Mouse (Mus musculus): ENCODE results near the gene Polr3a. TPM values are rescaled to one million over a fixed set of nuclear protein-coding genes. Genes with fewer than 3 reads are reported as not detected.

Gene Polr3a
- total and polyA plus RNA-seq, 2 experiments from 2014 or later = 13.4 to 29.9 TPM

DNA sequence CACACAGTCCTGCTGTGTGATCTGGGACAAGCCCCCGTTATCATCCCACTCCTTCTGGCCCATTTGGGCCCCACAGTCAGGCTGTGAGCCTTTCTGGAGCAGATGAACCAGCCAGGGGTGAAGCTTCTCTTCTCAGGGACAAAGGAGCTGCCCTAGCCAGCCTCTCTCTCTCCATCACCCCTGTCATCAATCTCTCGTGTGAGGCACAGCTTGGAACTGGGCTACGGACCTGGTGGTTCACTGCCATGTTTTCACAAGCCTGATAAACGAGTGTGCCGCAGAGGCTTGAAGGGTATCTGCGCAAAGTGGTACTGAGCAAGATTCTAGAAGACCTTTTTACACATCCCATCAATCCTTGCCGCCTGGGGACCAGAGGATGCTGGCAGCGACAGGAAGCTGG is 34.7 kb upstream of the Polr3a start:
- H3K27me3 ChIP-seq (ENCODE audit: insufficient read depth, low read length) = no peaks in the 10 kb centered on the region
- H3K9me3 ChIP-seq (ENCODE audit: low read length) = no peaks in the 10 kb centered on the region
- ATAC-seq = no peak
- no peak overlapping the region for H3K4me3 ChIP-seq (ENCODE audit: low read depth, low read length)
- no peak overlapping the region for H3K9ac ChIP-seq
- TF ChIP-seq CTCF (IDR thresholded peaks at IDR 0.05; ENCODE audit: low read depth) = no peak
- no peak overlapping the region for H3K27ac ChIP-seq (ENCODE audit: low read depth, low read length)
- WGBS = 78% methylated on average over 8 of the region's 8 CpGs
- H3K36me3 ChIP-seq (ENCODE audit: insufficient read depth) = no peaks in the 10 kb centered on the region
- H3K4me1 ChIP-seq (ENCODE audit: insufficient read depth) = peaks cover 6% of the 10 kb centered on the region; the same call in 1 of the 2 replicates
- no peak for DNase-seq
- H3K4me2 ChIP-seq (ENCODE audit: low read depth) = no peak overlapping the region

DNA sequence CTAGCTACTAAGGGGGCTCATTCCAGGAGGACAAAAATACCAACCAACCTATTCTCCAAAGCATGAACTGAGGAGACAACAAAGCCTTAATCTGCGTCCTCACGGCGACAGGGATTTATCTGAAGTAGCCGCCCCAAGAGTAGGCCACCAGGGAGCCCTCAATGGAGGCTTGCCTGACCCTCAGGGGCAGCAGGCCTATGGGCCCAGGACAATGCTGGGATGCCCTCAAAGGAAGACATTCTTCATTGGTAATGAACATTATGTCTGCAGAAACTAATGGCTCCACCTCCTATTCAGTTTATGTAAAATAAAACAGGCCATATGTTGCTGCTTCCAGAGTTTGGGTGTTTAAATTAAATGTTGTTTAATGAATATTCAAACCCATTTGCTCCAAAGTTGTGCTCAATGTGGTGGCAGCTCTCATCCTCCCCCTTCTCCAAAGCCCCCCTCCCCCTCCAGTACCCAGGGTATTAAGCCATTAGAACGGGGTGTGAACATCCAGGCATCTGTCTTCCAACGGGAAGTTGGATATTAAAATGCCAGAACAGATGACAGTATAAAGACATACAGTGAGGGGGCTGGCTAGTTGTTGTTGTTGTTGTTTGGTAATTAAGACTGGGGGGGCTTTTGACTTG is 25.8 kb upstream of the Polr3a start:
- no peak for TF ChIP-seq CTCF (IDR thresholded peaks at IDR 0.05; ENCODE audit: low read depth)
- Histone ChIP-seq H3K36me3 (ENCODE audit: insufficient read depth) (no peaks in the 10 kb centered on the region), H3K4me1 (ENCODE audit: insufficient read depth) (0 out of 2 replicates have a peak, but pooled peaks cover 10% of the 10 kb centered on the region), H3K4me3 (ENCODE audit: low read depth, low read length) (no peak overlapping the region), H3K9ac (no peak overlapping the region), H3K27me3 (ENCODE audit: insufficient read depth, low read length) (no peaks in the 10 kb centered on the region), H3K9me3 (ENCODE audit: low read length) (no peaks in the 10 kb centered on the region), H3K27ac (ENCODE audit: low read depth, low read length) (peak overlapping the region; percentile 50; the same call in 1 of the 2 replicates), H3K4me2 (ENCODE audit: low read depth) (no peak overlapping the region)
- DNase-seq (peak; percentile 40), ATAC-seq (peak; percentile 16; the same call in 1 of the 2 replicates)
- WGBS = 44% methylated on average over 6 of the region's 6 CpGs

DNA sequence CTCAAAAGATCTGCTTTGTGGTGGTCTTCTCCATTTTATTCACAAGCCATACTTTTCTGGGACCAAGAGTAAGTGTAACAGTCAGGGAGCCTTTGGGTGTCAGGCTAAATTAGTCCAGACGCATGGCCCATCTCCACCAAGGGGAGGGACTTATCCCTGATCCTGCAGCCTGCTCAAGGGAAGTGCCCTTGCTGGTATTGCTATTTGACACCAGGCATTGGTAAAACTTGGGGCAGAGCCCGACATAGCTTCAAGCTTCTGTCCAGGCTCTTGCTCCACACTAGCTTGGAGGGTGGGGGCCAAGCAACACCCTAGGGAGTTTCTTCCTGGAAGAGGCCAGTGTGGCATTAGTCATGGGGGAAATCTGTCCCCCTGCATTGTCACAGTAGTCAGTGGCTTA is 23.8 kb upstream of the Polr3a start:
- DNase-seq (no peak), ATAC-seq (no peak)
- H3K36me3 ChIP-seq (ENCODE audit: insufficient read depth) = no peaks in the 10 kb centered on the region
- H3K4me1 ChIP-seq (ENCODE audit: insufficient read depth) = peaks cover 13% of the 10 kb centered on the region; the same call in 1 of the 2 replicates
- H3K4me3 ChIP-seq (ENCODE audit: low read depth, low read length) = no peak overlapping the region
- H3K9ac ChIP-seq = no peak overlapping the region
- WGBS = 96% methylated on average over 2 of the region's 2 CpGs
- no peak for TF ChIP-seq CTCF (IDR thresholded peaks at IDR 0.05; ENCODE audit: low read depth)
- no peak overlapping the region for H3K4me2 ChIP-seq (ENCODE audit: low read depth)
- H3K9me3 ChIP-seq (ENCODE audit: low read length) = no peaks in the 10 kb centered on the region
- no peaks in the 10 kb centered on the region for H3K27me3 ChIP-seq (ENCODE audit: insufficient read depth, low read length)
- no peak overlapping the region for H3K27ac ChIP-seq (ENCODE audit: low read depth, low read length)

DNA sequence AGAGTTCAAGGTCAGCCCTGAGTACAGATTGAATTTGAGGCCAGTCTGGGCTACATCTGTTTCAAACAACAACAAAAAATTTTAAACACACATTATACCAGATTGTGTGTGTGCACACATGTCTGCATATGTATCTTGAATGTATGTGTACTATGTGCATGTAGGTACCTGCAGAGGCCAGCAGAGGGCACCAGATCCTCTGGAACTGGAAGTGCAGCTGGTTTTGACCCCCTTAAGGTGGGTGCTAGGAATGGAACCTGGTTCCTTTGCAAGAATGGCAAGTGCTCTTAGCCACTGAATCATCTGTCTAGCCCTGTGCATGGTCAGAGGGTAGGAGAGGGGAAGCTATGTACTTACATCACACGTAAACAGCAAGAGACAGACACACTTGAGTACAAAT is 23.4 kb upstream of the Polr3a start:
- peak; percentile 54 for TF ChIP-seq CTCF (IDR thresholded peaks at IDR 0.05; ENCODE audit: low read depth)
- ATAC-seq = no peak
- H3K27ac ChIP-seq (ENCODE audit: low read depth, low read length) = no peak overlapping the region
- H3K4me1 ChIP-seq (ENCODE audit: insufficient read depth) = peaks cover 13% of the 10 kb centered on the region; the same call in 1 of the 2 replicates
- H3K4me2 ChIP-seq (ENCODE audit: low read depth) = no peak overlapping the region
- DNase-seq = no peak
- no peaks in the 10 kb centered on the region for H3K27me3 ChIP-seq (ENCODE audit: insufficient read depth, low read length)
- H3K36me3 ChIP-seq (ENCODE audit: insufficient read depth) = no peaks in the 10 kb centered on the region
- no peak overlapping the region for H3K4me3 ChIP-seq (ENCODE audit: low read depth, low read length)
- WGBS = 100% methylated on average over 1 of the region's 1 CpGs
- no peak overlapping the region for H3K9ac ChIP-seq
- H3K9me3 ChIP-seq (ENCODE audit: low read length) = no peaks in the 10 kb centered on the region

DNA sequence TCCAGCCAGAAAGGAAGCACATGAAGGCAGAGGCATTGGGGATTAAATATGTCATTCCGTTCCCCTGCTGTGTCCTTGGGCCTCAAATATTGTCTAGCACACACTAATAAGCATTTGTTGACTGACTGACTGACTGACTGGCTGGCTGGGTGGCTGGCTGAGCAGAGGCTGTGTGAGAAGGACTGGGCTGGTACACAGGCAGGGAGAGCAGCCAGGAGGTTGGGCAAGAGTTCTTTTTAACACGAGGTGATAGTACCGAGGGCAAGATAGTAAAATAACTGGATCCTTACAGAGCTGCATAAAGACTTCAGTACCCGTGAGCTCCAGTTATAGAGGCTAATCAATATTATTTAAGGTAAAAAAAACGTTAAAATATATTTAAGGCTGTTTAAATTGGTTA is 22.7 kb upstream of the Polr3a start:
- no peak for ATAC-seq
- Histone ChIP-seq H3K9me3 (ENCODE audit: low read length) (no peaks in the 10 kb centered on the region), H3K9ac (no peak overlapping the region), H3K36me3 (ENCODE audit: insufficient read depth) (no peaks in the 10 kb centered on the region), H3K4me2 (ENCODE audit: low read depth) (no peak overlapping the region), H3K4me3 (ENCODE audit: low read depth, low read length) (no peak overlapping the region), H3K27me3 (ENCODE audit: insufficient read depth, low read length) (no peaks in the 10 kb centered on the region), H3K27ac (ENCODE audit: low read depth, low read length) (no peak overlapping the region), H3K4me1 (ENCODE audit: insufficient read depth) (peaks cover 13% of the 10 kb centered on the region; the same call in 1 of the 2 replicates)
- WGBS = 46% methylated on average over 5 of the region's 5 CpGs
- no peak for TF ChIP-seq CTCF (IDR thresholded peaks at IDR 0.05; ENCODE audit: low read depth)
- no peak for DNase-seq

DNA sequence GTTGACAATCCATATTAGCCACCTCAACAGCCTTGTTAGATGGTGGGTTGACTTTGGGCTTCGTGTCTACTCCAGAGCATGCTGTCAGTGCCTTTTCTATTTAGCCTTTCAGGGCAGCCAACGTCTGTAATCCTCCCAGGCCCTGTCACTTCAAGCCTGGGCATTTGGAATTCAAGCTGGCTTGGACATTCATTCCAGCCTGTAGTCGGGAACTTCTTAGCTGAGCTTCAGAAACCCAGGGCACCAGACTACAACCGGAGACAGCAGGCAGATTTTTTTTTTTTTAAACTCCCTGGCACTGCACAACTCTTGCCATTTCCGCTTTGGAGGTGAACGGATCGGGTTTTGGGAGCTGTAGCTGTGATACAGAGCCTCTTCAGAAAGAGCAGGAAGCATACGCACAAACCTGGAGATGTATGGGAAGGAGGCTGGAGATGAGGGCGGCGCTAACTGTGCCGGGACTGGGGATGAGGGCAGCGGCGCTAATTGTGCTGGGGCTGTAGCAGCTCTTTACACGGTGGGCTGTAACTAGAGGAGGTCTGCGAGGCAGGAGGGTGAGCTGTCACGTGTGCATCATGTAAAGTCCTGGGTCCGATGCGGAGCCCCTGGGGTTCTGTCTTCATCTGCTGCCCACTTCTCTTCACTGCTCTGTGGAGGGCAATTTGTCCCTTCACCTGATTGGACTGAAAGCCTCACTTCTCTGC is 21.4 kb upstream of the Polr3a start:
- ATAC-seq = peak; percentile 37
- Histone ChIP-seq H3K4me1 (ENCODE audit: insufficient read depth) (peaks cover 13% of the 10 kb centered on the region; the same call in 1 of the 2 replicates), H3K9me3 (ENCODE audit: low read length) (no peaks in the 10 kb centered on the region), H3K27me3 (ENCODE audit: insufficient read depth, low read length) (no peaks in the 10 kb centered on the region), H3K4me2 (ENCODE audit: low read depth) (peak overlapping the region; percentile 29), H3K4me3 (ENCODE audit: low read depth, low read length) (no peak overlapping the region; the same call in 1 of the 2 replicates), H3K9ac (no peak overlapping the region), H3K27ac (ENCODE audit: low read depth, low read length) (0 out of 2 replicates have a peak overlapping the region, but pooled peaks have one; percentile 21), H3K36me3 (ENCODE audit: insufficient read depth) (no peaks in the 10 kb centered on the region)
- WGBS = 5% methylated on average over 18 of the region's 18 CpGs
- TF ChIP-seq CTCF (IDR thresholded peaks at IDR 0.05; ENCODE audit: low read depth) = no peak
- DNase-seq = peak; percentile 49

DNA sequence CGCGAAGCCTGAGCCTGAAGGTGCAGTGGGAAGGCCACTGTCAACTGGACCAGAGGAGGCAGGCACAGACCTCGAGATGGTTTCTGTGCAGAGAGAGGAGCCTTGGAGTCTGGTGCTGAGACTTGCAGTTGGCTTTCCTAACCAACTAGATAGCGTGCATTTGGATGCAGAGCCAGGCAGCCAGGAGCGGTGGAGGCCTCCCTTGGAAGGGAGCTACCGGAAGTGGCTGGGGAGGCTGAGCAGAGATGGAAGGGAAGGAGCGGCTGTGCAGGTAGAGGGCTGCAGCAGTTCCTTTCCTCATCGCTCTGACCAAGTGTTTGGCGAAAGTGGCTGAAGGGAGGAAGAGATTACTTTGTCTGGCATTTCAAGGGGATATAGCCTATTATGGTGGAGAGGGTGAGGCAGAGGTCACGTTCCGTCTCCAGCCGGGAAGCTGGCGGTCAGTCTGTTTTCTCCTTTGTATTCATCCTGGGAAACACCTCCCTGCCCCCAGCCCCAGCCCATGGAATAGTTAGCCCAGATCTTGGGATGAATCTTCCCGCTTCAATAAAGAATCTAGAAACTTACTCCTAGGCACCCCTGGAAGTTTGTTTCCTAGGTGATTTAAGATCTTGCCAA is 20.7 kb upstream of the Polr3a start:
- no peak overlapping the region for H3K4me3 ChIP-seq (ENCODE audit: low read depth, low read length)
- H3K9me3 ChIP-seq (ENCODE audit: low read length) = no peaks in the 10 kb centered on the region
- ATAC-seq = no peak
- TF ChIP-seq CTCF (IDR thresholded peaks at IDR 0.05; ENCODE audit: low read depth) = no peak
- no peaks in the 10 kb centered on the region for H3K27me3 ChIP-seq (ENCODE audit: insufficient read depth, low read length)
- no peak overlapping the region for H3K4me2 ChIP-seq (ENCODE audit: low read depth)
- WGBS = 34% methylated on average over 14 of the region's 14 CpGs
- H3K36me3 ChIP-seq (ENCODE audit: insufficient read depth) = no peaks in the 10 kb centered on the region
- no peak for DNase-seq
- no peak overlapping the region for H3K27ac ChIP-seq (ENCODE audit: low read depth, low read length)
- no peak overlapping the region for H3K9ac ChIP-seq
- H3K4me1 ChIP-seq (ENCODE audit: insufficient read depth) = peaks cover 13% of the 10 kb centered on the region; the same call in 1 of the 2 replicates

All from forebrain, postnatal 0 days (tissue).